Mouse (Mus musculus): ENCODE data around the gene Scn2a. TPM values are rescaled to one million over a fixed set of nuclear protein-coding genes. Genes with fewer than 3 reads are reported as not detected.

Scn2a gene
- polyA plus RNA-seq (2014; fragmentation: Illumina TruSeq; extraction: RNeasy Lipid Tissue Mini Kit (QIAGEN cat#74804); ENCODE audit: low replicate concordance), result 0.52 TPM

GRCm38 (mm10) chr2:65620556-65621166 is at the start of gene Scn2a:
TSS of gene Scn2a (plus strand) at chr2:65620771.

Other genes starting within 250 kb of the Scn2a start
- gene Scn3a, start 53.1 kb upstream of the Scn2a start, polyA plus RNA-seq (2014; fragmentation: Illumina TruSeq; extraction: RNeasy Lipid Tissue Mini Kit (QIAGEN cat#74804); ENCODE audit: low replicate concordance), result 2.1 TPM
- 0.19 TPM for gene Csrnp3, start 225.0 kb downstream of the Scn2a start, polyA plus RNA-seq (2014; fragmentation: Illumina TruSeq; extraction: RNeasy Lipid Tissue Mini Kit (QIAGEN cat#74804); ENCODE audit: low replicate concordance)

All from small intestine, adult 10 weeks (tissue).